Mouse (Mus musculus) gastrocnemius, postnatal 4 days (tissue): ENCODE measurements around the gene App. TPM values are rescaled to one million over a fixed set of nuclear protein-coding genes. Genes with fewer than 3 reads are reported as not detected.

Source experiments
- DNase-seq, 2 experiments: peaks; one replicate each; pipeline ENCODE4 v3.0.0; 2021 to 2022; ENCODE audit warnings: low spot score in 2 of 2, mixed read lengths in 2 of 2
- total RNA-seq, 2 experiments: library from RNA; stranded (reverse); gene quantifications; 2 replicates each; pipeline ENCODE4 v1.2.3; 2021

The App gene
- total RNA-seq, 2 experiments from 2014 or later, result 259 to 283 TPM

- DNase-seq, result no peak
Observed at GRCm38 (mm10) chr16:85086303-85086702, 87.3 kb downstream of the App start.

- DNase-seq, result no peak
Observed at GRCm38 (mm10) chr16:85085902-85086301, 87.7 kb downstream of the App start.

GRCm38 (mm10) chr16:85084152-85084551, 89.4 kb downstream of the App start:
- DNase-seq, result no peak

GRCm38 (mm10) chr16:85075330-85075729, 98.2 kb downstream of the App start:
- no peak for DNase-seq

GRCm38 (mm10) chr16:85074889-85075288, 98.7 kb downstream of the App start:
- DNase-seq, result no peak

DNA sequence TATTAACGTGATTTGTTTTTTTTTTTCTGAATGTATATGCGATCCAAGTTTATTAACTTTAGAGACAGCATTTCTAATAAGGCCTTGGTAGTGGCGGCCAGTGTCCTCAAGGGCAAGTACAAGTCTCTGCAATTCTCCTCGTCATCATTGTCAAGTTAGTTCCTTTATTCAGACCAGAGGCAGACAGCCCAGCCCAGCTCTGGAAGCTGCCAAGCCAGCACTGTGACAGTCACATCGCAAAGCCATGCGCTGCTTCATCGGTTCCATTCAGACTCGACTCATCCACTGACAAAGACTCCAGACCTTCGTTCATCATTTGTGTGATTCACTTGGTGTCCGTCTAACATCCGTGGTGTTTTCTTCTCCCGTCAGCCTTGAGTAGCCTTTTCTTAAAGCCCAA, 100.9 kb downstream of the App start:
- DNase-seq, result no peak

GRCm38 (mm10) chr16:85071791-85072190, 101.8 kb downstream of the App start:
- no peak for DNase-seq

DNA sequence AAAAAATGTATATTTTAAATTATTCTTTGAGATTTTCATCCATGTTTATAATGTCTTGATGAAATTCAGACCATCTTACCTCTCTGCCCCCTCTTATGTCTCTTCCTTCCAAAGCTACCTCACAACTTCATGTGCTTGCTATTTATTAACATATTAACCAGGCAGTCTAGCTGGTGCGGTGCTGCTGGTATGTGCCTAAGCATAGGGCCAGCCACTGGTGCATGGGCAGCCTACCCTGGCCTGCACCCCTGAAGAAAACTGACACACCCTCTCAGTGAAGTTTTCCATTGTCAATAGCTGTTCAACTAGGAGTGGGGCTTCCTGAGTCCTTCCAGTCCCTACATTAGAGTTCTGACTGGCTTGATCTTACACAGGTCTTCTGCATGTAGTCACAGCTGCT, 102.3 kb downstream of the App start:
- DNase-seq, result no peak

GRCm38 (mm10) chr16:85067254-85067893, 106.2 kb downstream of the App start:
- DNase-seq, result no peak

DNA sequence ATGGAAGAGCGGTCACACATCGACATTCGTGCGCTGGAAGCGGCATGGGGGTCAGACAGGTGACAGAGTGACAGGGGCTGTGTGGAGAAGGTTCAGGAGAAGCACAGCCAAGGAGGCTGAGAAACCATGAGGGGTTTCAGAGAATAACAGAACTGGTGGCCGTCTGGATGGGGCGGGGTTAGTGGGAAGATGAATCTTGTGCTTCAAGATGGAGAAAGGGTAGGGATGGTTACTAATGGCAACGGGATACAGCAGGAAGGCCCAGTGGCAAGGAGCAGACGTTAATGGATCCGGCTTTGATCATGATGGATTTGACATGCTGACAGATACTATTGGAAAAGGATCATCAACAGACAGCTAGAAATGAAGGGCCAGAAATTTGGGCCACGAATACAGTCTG, 107.3 kb downstream of the App start:
- no peak for DNase-seq

GRCm38 (mm10) chr16:85064800-85065199, 108.8 kb downstream of the App start:
- no peak for DNase-seq

- DNase-seq, result no peak
Observed at GRCm38 (mm10) chr16:85062732-85063131, 110.8 kb downstream of the App start.

DNA sequence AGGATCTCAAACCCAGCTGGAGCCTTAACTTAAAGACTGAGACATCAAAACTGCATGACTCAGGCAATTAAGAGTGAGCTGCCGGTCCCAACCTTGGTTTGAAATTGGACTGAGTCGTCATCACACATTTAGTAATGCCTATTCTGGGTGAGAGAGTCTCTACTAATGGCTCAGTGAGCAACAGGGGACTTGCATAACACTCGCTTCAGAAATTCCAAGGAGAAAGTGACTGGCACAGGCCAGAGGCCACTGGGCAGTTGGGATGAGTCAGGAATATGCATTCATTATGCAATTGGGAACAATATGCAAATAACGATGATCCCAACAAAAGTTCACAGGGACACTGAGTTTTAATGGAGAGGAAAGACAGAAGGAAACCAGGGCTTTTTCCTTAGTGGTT, 111.8 kb downstream of the App start:
- DNase-seq, result no peak

- DNase-seq, result no peak
Observed at GRCm38 (mm10) chr16:85058138-85058537, 115.4 kb downstream of the App start.

DNA sequence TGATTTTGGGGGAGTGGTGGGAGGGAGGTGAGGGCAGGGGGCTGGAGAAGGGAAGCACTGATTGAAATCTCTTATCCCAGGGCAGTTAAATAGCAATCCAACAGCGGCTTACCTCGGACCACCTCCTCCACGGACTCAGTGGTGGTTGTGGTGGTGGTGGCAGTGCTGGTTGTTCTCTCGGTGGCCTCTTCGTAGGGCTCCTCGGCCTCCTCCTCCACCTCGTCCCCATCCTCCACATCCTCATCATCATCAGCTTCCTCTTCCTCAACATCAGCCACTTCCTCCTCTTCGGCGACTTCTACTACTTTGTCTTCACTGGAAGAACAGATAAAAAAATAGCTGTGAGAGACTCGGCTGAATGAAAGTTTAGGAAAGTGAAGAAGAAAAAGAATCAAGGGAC, 117.4 kb downstream of the App start:
- DNase-seq, result no peak

DNA sequence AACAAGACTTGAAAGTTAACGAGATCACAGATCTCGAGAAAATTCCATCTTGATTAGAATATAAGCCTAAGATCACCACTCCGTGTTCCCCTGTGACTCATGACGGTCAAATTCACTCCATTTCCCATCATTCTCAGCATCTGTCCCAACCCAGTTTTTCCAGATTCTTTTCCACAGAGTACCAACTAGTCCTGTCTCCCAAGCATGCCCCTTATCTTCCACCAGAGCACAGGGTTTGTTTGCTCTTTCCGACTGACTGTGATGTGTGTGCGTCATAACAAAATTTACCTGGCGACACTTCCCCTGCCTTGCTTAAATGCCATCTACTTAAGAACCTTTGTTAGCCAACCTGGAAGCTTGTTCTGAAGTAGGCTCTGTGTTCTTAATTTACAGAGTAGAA, 119.6 kb downstream of the App start:
- no peak for DNase-seq

DNA sequence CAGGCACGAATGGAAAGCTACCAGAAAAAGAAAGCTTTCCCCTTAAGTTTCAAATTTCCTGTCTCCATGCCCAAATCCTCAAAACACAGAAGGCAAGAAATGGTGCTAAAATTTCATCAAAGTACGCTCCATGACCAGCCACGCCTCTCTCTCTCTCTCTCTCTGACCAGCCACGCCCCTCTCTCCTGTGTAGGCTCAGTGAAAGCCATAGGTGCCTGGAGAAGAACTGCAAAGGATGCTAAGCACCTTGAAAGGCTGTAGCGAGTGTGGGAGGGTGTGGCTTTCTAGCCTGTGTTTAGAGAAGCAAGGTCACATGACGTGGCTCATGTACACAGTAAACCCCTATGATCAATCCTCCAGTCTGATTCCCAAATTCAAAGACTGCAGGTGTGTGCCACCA, 126.3 kb downstream of the App start:
- no peak for DNase-seq

DNA sequence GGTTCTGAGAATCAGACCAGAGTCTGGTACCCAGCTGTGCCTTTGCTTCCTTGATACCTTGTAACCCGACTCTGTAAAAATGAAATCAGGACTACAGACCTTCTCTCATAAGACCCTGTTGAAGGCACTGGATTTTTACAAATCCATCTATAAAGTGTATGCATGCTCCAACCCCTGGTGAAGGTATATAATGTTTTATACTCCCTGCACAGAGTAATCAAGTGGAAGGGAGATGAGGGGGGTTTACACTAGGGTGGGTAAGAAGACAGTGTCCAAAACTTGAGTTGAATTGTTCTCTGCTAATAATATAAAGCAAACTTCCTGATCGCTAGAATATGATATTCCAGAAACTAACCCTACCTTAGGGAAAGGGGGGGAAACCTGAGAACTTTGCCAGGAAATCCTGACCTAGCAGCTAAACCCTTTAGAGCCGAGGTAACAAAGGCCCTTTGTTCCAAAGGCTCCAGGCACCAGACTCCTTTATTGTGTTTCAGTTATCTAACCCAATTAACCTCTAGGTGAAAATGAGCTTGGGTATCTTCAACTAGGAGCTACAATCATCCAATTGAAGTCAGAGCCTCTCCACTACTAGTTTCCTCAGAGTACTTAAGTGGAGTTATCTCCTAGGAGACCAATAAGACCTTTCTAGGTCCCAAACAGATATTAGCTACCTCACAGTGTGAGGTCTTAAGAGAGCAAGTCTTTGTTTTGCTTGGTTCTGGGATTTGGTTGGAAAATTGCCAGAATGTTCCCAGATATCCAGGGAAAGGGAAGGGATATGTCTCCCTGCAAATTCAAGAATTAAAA, 132.2 kb downstream of the App start:
- DNase-seq, result no peak

DNA sequence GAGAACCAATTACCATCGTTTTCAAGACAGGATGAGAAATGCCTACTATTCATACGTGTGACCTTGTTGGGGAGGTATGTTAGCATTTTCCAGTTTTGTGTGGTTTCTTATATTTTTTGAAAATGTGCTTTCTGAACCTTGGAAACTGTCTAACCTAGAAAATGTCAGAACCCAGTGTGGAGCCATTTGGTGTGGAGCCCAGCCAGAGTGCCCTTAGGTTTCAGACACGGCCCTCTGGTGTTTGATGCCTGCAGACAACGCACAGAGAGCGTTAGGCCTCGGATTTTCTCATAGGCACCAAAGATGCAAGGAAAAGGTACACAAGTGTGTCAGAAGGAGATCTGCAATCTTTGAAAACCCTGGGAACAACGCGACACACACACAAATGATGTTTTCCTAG, 134.8 kb downstream of the App start:
- no peak for DNase-seq

DNA sequence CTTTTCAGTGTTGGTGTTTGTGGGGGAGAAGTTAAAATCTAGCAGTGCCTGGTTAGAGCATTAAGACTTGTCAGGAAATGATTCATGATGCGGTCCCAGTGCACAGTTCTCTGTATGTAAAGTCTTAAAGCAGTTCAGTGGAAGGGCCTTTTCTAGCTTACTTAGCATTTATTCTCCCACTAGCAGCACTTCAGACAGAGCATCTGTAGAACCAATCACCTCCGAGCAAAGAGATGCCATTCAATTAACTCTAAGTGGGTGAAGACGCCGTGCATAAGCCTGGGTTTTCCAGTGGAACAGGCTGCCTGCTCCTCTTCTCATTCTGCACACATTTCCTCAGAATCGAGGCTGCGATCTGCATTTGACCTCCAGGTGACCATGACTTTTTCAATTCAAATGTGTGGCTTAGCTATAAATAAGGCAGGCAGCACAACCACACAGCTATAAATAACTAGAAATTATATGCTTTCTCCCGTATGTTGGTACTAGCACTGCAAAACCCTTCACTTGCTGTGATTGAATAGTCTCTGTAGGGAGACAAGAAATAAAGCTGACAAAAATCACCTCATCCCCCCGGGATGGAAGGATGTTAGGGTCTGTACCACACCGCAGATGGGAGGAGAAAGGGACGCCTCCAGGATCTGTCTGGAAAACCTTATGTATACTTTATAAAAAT, 135.5 kb downstream of the App start:
- DNase-seq, result no peak

DNA sequence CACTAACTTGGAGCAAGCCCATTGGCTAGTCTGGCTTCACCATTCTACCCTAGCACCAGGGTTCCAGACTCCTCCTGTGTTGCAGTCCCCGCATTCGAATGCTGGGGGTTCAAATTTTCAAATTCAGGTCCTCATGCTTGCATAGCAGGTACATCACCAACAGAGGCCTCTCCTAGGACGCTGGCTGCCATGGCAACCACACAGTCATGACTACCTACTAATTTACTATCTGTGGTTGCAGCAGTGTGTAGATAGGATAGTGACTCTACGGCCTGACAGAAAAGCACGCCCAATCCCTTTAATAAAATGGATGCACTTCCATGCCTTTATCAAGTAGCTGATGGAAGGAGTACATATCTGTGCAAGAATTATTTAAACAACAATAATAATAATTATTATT, 137.8 kb downstream of the App start:
- DNase-seq, result no peak

- DNase-seq, result no peak
Observed at GRCm38 (mm10) chr16:85033747-85034146, 139.8 kb downstream of the App start.
